Comparison of ENCODE assay signal across 26 mouse cellular contexts in the genomic region with DNA sequence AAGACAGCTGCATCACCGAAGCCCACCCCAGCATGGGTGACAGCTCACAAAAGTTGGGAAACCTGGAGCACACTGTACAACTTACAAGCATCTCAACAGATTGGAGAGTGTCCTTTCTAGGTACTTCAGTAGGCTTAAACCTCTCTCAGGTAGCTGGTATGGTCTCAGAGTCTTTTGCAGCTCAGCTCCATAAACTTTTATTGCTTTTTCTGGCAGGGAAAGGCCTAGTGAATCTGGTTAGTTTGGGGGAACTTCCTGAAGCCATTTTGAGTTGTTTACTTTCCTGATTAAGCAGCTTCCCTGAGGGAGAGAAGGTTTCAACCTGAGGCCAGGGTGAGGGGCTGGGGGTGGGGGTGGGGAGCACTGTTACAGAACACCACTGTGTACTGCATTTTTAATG. TPM values are rescaled to one million over a fixed set of nuclear protein-coding genes. Genes with fewer than 3 reads are reported as not detected.
A peak's percentile ranks its signal among the peaks of the same experiment; 100 is the strongest.
DNase-seq lines count a peak whose midpoint lies in the region; ATAC-seq and TF ChIP-seq lines count a peak whose summit lies in the region.
"Had no signal": no experiment of that assay in that cellular context is flagged by ENCODE, and none has a peak within 500 bp of the region (broad histone marks: within the 10 kb centered on the region; RNA-seq: fewer than 3 reads in every experiment).

No protein-coding gene starts in this region.

- no peaks in the 10 kb centered on the region for H3K9me3 ChIP-seq in limb, embryonic 11.5 days (ENCODE audit: control insufficient read depth, low read length)
- H3K9me3 ChIP-seq in limb, embryonic 10.5 days (replicated peaks), result no peaks in the 10 kb centered on the region
- H3K9me3 ChIP-seq in intestine, embryonic 15.5 days, result no peaks in the 10 kb centered on the region
- no peaks in the 10 kb centered on the region for H3K9me3 ChIP-seq in limb, embryonic 14.5 days (ENCODE audit: control insufficient read depth, low read length)
- H3K9me3 ChIP-seq: embryonic facial prominence, embryonic 15.5 days; forebrain, embryonic 12.5 days; limb, embryonic 13.5 days; liver, embryonic 12.5 days; megakaryocyte, embryonic 14.5 days; midbrain, embryonic 12.5 days; neural tube, embryonic 12.5 days had no signal

- TF ChIP-seq POLR2A in kidney, adult 2 months (IDR thresholded peaks at IDR 0.05; ENCODE audit: low read depth, low read length), result no peak
- TF ChIP-seq POLR2A in limb, embryonic 14.5 days (IDR thresholded peaks at IDR 0.05; ENCODE audit: borderline replicate concordance, extremely low read depth, insufficient read depth, insufficient read length), result no peak

- no peaks in the 10 kb centered on the region for H3K27me3 ChIP-seq in kidney, adult 2 months (replicated peaks; ENCODE audit: control insufficient read depth, insufficient read depth, low read length)
- no peaks in the 10 kb centered on the region for H3K27me3 ChIP-seq in limb, embryonic 11.5 days (ENCODE audit: control insufficient read depth, insufficient read depth, low read length)
- no peaks in the 10 kb centered on the region for H3K27me3 ChIP-seq in limb, embryonic 10.5 days (ENCODE audit: low read depth, poor library complexity, severe bottlenecking)
- no peaks in the 10 kb centered on the region for H3K27me3 ChIP-seq in intestine, embryonic 15.5 days (replicated peaks)
- no peaks in the 10 kb centered on the region for H3K27me3 ChIP-seq in limb, embryonic 14.5 days (ENCODE audit: control insufficient read depth, insufficient read depth, low read length)
- H3K27me3 ChIP-seq: embryonic facial prominence, embryonic 15.5 days; forebrain, embryonic 12.5 days; liver, embryonic 12.5 days; megakaryocyte, embryonic 14.5 days; midbrain, embryonic 12.5 days; neural tube, embryonic 12.5 days; Patski had no signal

- no peak for TF ChIP-seq CTCF in kidney, adult 2 months (conservative IDR thresholded peaks at IDR 0.05; ENCODE audit: insufficient read depth, insufficient read length, low read depth, low read length)

- H3K4me3 ChIP-seq in kidney, adult 2 months (ENCODE audit: insufficient read depth, low read depth, low read length), result no peak overlapping the region
- H3K4me3 ChIP-seq in limb, embryonic 11.5 days (ENCODE audit: low read depth, low read length), result no peak overlapping the region
- H3K4me3 ChIP-seq in limb, embryonic 10.5 days, result no peak overlapping the region
- no peak overlapping the region for H3K4me3 ChIP-seq in intestine, embryonic 15.5 days (replicated peaks)
- no peak overlapping the region for H3K4me3 ChIP-seq in limb, embryonic 14.5 days (replicated peaks; ENCODE audit: low read length)
- H3K4me3 ChIP-seq: embryonic facial prominence, embryonic 15.5 days; forebrain, embryonic 12.5 days; limb, embryonic 13.5 days; liver, embryonic 12.5 days; megakaryocyte, embryonic 14.5 days; midbrain, embryonic 12.5 days; myocyte; neural tube, embryonic 12.5 days had no signal

- WGBS in kidney, adult 2 months, result 81% methylated on average over 1 of the region's 1 CpGs
- 81% methylated on average over 1 of the region's 1 CpGs for WGBS in limb, embryonic 11.5 days
- 83% methylated on average over 1 of the region's 1 CpGs for WGBS in limb, embryonic 10.5 days
- 78% methylated on average over 1 of the region's 1 CpGs for WGBS in intestine, embryonic 15.5 days
- WGBS in limb, embryonic 14.5 days, result 81% methylated on average over 1 of the region's 1 CpGs

- no peak overlapping the region for H3K4me2 ChIP-seq in limb, embryonic 11.5 days (ENCODE audit: low read depth, severe bottlenecking)
- H3K4me2 ChIP-seq in intestine, embryonic 15.5 days (replicated peaks), result no peak overlapping the region
- H3K4me2 ChIP-seq in limb, embryonic 14.5 days (replicated peaks; ENCODE audit: low read depth, low read length, severe bottlenecking), result no peak overlapping the region
- H3K4me2 ChIP-seq: embryonic facial prominence, embryonic 15.5 days; forebrain, embryonic 12.5 days; limb, embryonic 13.5 days; liver, embryonic 12.5 days; midbrain, embryonic 12.5 days; neural tube, embryonic 12.5 days had no signal

- H3K36me3 ChIP-seq in kidney, adult 2 months (ENCODE audit: control insufficient read depth, insufficient read depth, low read length), result no peaks in the 10 kb centered on the region
- no peaks in the 10 kb centered on the region for H3K36me3 ChIP-seq in limb, embryonic 11.5 days (ENCODE audit: control insufficient read depth, insufficient read depth, low read length)
- no peaks in the 10 kb centered on the region for H3K36me3 ChIP-seq in limb, embryonic 10.5 days
- no peaks in the 10 kb centered on the region for H3K36me3 ChIP-seq in intestine, embryonic 15.5 days
- H3K36me3 ChIP-seq in limb, embryonic 14.5 days (ENCODE audit: control insufficient read depth, insufficient read depth, low read length), result no peaks in the 10 kb centered on the region
- H3K36me3 ChIP-seq: embryonic facial prominence, embryonic 15.5 days; forebrain, embryonic 12.5 days; limb, embryonic 13.5 days; liver, embryonic 12.5 days; midbrain, embryonic 12.5 days; neural tube, embryonic 12.5 days had no signal

- no peak overlapping the region for H3K27ac ChIP-seq in kidney, adult 2 months (ENCODE audit: insufficient read depth, low read depth, low read length)
- no peak overlapping the region for H3K27ac ChIP-seq in limb, embryonic 11.5 days (replicated peaks; ENCODE audit: low read depth, low read length)
- H3K27ac ChIP-seq in limb, embryonic 10.5 days, result no peak overlapping the region
- no peak overlapping the region for H3K27ac ChIP-seq in intestine, embryonic 15.5 days
- H3K27ac ChIP-seq in limb, embryonic 14.5 days (replicated peaks; ENCODE audit: low read depth, low read length), result no peak overlapping the region
- H3K27ac ChIP-seq: embryonic facial prominence, embryonic 15.5 days; forebrain, embryonic 12.5 days; limb, embryonic 13.5 days; liver, embryonic 12.5 days; midbrain, embryonic 12.5 days; neural tube, embryonic 12.5 days had no signal

- H3K9ac ChIP-seq in limb, embryonic 11.5 days (ENCODE audit: low read length), result no peak overlapping the region
- H3K9ac ChIP-seq in intestine, embryonic 15.5 days, result no peak overlapping the region
- H3K9ac ChIP-seq in limb, embryonic 14.5 days (ENCODE audit: low read depth, low read length, severe bottlenecking), result no peak overlapping the region
- H3K9ac ChIP-seq: embryonic facial prominence, embryonic 15.5 days; forebrain, embryonic 12.5 days; forebrain, postnatal 0 days; limb, embryonic 13.5 days; liver, embryonic 12.5 days; liver, postnatal 0 days; midbrain, embryonic 12.5 days; neural tube, embryonic 12.5 days had no signal

- no peaks in the 10 kb centered on the region for H3K4me1 ChIP-seq in kidney, adult 2 months (ENCODE audit: control insufficient read depth, insufficient read depth, low read length)
- H3K4me1 ChIP-seq in limb, embryonic 11.5 days (ENCODE audit: control insufficient read depth, insufficient read depth, low read length), result peaks cover 5% of the 10 kb centered on the region
- H3K4me1 ChIP-seq in limb, embryonic 10.5 days, result peaks cover 15% of the 10 kb centered on the region
- H3K4me1 ChIP-seq in intestine, embryonic 15.5 days (replicated peaks), result 0 out of 2 replicates have a peak, but pooled peaks cover 5% of the 10 kb centered on the region
- 0 out of 2 replicates have a peak, but pooled peaks cover 6% of the 10 kb centered on the region for H3K4me1 ChIP-seq in limb, embryonic 14.5 days (ENCODE audit: control insufficient read depth, insufficient read depth, low read length)
- H3K4me1 ChIP-seq: embryonic facial prominence, embryonic 15.5 days; forebrain, embryonic 12.5 days; liver, embryonic 12.5 days; midbrain, embryonic 12.5 days; neural tube, embryonic 12.5 days had no signal

- peak; percentile 15 for DNase-seq in kidney, adult 2 months
- no peak for DNase-seq in kidney, postnatal 10 days
- peak; percentile 24 for DNase-seq in limb, embryonic 11.5 days (ENCODE audit: low spot score)
- DNase-seq in limb, embryonic 10.5 days (ENCODE audit: low spot score), result no peak
- peak; percentile 17 for DNase-seq in limb, embryonic 14.5 days (ENCODE audit: low spot score)
- no peak for DNase-seq in ovary, postnatal 10 days (ENCODE audit: low spot score)
- DNase-seq: adrenal gland, postnatal 10 days; cerebellum, adult 8-10 months; cerebellum, postnatal 25 days; forebrain, postnatal 0 days; gastrocnemius, postnatal 14 days; liver, postnatal 0 days; right cerebral cortex, postnatal 4 days; thymus, adult 2 months; thymus, postnatal 36 days had no signal

- no peak for ATAC-seq in limb, embryonic 11.5 days (ENCODE audit: insufficient number of reproducible peaks, low FRiP score, low TSS enrichment, low read depth)
- ATAC-seq in intestine, embryonic 15.5 days, result peak; percentile 53; the same call in 1 of the 2 replicates
- no peak for ATAC-seq in limb, embryonic 14.5 days (ENCODE audit: low FRiP score, low read depth)
- ATAC-seq: forebrain, postnatal 0 days; hindbrain, embryonic 16.5 days; liver, embryonic 12.5 days; liver, postnatal 0 days; Patski had no signal

RNA-seq across cellular contexts. Expression of gene Nrp1, which starts 31.1 kb away (rescaled TPM):
- polyA plus RNA-seq in kidney, adult 2 months (2012; rRNA removed), result 46.1 and 54.3 TPM in 2 replicates
- polyA plus RNA-seq in limb, embryonic 11.5 days (2014; fragmentation: Nextera tagmentation; extraction: Ambion mirVana), result 51.1 and 54.1 TPM in 2 replicates
- polyA plus RNA-seq in limb, embryonic 10.5 days (2016; fragmentation: Nextera tagmentation; extraction: Ambion mirVana), result 45.6 and 62.6 TPM in 2 replicates
- polyA plus RNA-seq in intestine, embryonic 15.5 days (2015; fragmentation: Nextera tagmentation; extraction: Ambion mirVana), result 60.7 and 62.7 TPM in 2 replicates
- 33.8 and 34.3 TPM in 2 replicates for polyA plus RNA-seq in limb, embryonic 14.5 days (2012; rRNA removed)
- 71.4 and 75.1 TPM in 2 replicates for polyA plus RNA-seq in limb, embryonic 14.5 days (2014; fragmentation: Nextera tagmentation; extraction: Ambion mirVana)

Comparison
In these comparisons a context has a peak if more than half of its experiments do, and no peak if none do; other contexts are left out.
1. DNase-seq: peak in kidney, adult 2 months (single experiment), limb, embryonic 11.5 days (single experiment) and limb, embryonic 14.5 days (single experiment); none in kidney, postnatal 10 days (single experiment), limb, embryonic 10.5 days (single experiment) and ovary, postnatal 10 days (single experiment).